ENCODE assay signal across 9 mouse cellular contexts in genomic region chr10:69858897-69859605, GRCm38 (mm10).
DNase-seq lines count a peak whose midpoint lies in the region; ATAC-seq lines count a peak whose summit lies in the region.
"Had no signal": no experiment of that assay in that cellular context is flagged by ENCODE, and none has a peak within 500 bp of the region (broad histone marks: within the 10 kb centered on the region; RNA-seq: fewer than 3 reads in every experiment).

No protein-coding gene starts in this region.

- H3K4me2 ChIP-seq in forebrain, embryonic 14.5 days (ENCODE audit: low read length): peak overlapping the region; percentile 36
- H3K4me2 ChIP-seq in midbrain, embryonic 13.5 days (replicated peaks): peak overlapping the region; percentile 7; the same call in 1 of the 2 replicates

- no peak overlapping the region for H3K4me3 ChIP-seq in forebrain, embryonic 14.5 days (ENCODE audit: low read depth, low read length)
- no peak overlapping the region for H3K4me3 ChIP-seq in midbrain, embryonic 13.5 days (replicated peaks)
- no peak overlapping the region for H3K4me3 ChIP-seq in heart, embryonic 10.5 days

- H3K9ac ChIP-seq in forebrain, embryonic 14.5 days (ENCODE audit: low read length): no peak overlapping the region; the same call in 1 of the 2 replicates
- H3K9ac ChIP-seq in midbrain, embryonic 13.5 days (replicated peaks): no peak overlapping the region

- peak; percentile 39 for ATAC-seq in frontal cortex, adult (ENCODE audit: low TSS enrichment)
- peak; percentile 96 for ATAC-seq in forebrain, embryonic 14.5 days
- ATAC-seq in midbrain, embryonic 13.5 days: peak; percentile 84

- no peak for DNase-seq in frontal cortex, postnatal 25 days (ENCODE audit: low spot score in 2 of 2)
- peak; percentile 61 for DNase-seq in MN1 (ENCODE audit: low spot score)
- DNase-seq in forebrain, embryonic 14.5 days (ENCODE audit: low spot score): peak; percentile 94
- no peak for DNase-seq in spleen, postnatal 4 days (ENCODE audit: low spot score in 2 of 2)
- DNase-seq in kidney, postnatal 10 days: no peak
- no peak for DNase-seq in heart, embryonic 10.5 days (ENCODE audit: low spot score)

- peak overlapping the region; percentile 90 for H3K27ac ChIP-seq in forebrain, embryonic 14.5 days (ENCODE audit: low read depth, low read length)
- peak overlapping the region; percentile 83 for H3K27ac ChIP-seq in midbrain, embryonic 13.5 days
- H3K27ac ChIP-seq in heart, embryonic 10.5 days: no peak overlapping the region
- H3K27ac ChIP-seq: kidney, postnatal 0 days had no signal

- H3K4me1 ChIP-seq in forebrain, embryonic 14.5 days (ENCODE audit: control insufficient read depth, insufficient read depth, low read length): peaks cover 14% of the 10 kb centered on the region
- H3K4me1 ChIP-seq in midbrain, embryonic 13.5 days (replicated peaks): peaks cover 21% of the 10 kb centered on the region
- peaks cover 5% of the 10 kb centered on the region for H3K4me1 ChIP-seq in heart, embryonic 10.5 days

- WGBS in forebrain, embryonic 14.5 days: 3% methylated on average over 4 of the region's 4 CpGs
- whole genome bisulfite sequencing in midbrain, embryonic 13.5 days: 19% methylated on average over 4 of the region's 4 CpGs
- 58% methylated on average over 4 of the region's 4 CpGs for WGBS in heart, embryonic 10.5 days

- no peaks in the 10 kb centered on the region for H3K9me3 ChIP-seq in forebrain, embryonic 14.5 days (replicated peaks; ENCODE audit: control insufficient read depth, low read length)
- no peaks in the 10 kb centered on the region for H3K9me3 ChIP-seq in midbrain, embryonic 13.5 days
- H3K9me3 ChIP-seq in heart, embryonic 10.5 days: no peaks in the 10 kb centered on the region

- H3K27me3 ChIP-seq in forebrain, embryonic 14.5 days (replicated peaks; ENCODE audit: control insufficient read depth, insufficient read depth, low read length): no peaks in the 10 kb centered on the region
- no peaks in the 10 kb centered on the region for H3K27me3 ChIP-seq in midbrain, embryonic 13.5 days
- no peaks in the 10 kb centered on the region for H3K27me3 ChIP-seq in heart, embryonic 10.5 days (ENCODE audit: insufficient read depth, poor library complexity, severe bottlenecking)

- no peaks in the 10 kb centered on the region for H3K36me3 ChIP-seq in forebrain, embryonic 14.5 days (ENCODE audit: control insufficient read depth, insufficient read depth, low read length)
- peaks cover 20% of the 10 kb centered on the region for H3K36me3 ChIP-seq in midbrain, embryonic 13.5 days
- peaks cover 30% of the 10 kb centered on the region; the same call in 1 of the 2 replicates for H3K36me3 ChIP-seq in heart, embryonic 10.5 days

Comparison
In these comparisons a context has a peak if more than half of its experiments do, and no peak if none do; other contexts are left out.
1. ATAC-seq: peak in every context shown above with its lines; median percentile 96 in forebrain, embryonic 14.5 days; 84 in midbrain, embryonic 13.5 days; 39 in frontal cortex, adult.
2. DNase-seq: peak in MN1 (single experiment) and forebrain, embryonic 14.5 days (single experiment); none in frontal cortex, postnatal 25 days (0 of 2), spleen, postnatal 4 days (0 of 2), kidney, postnatal 10 days (single experiment) and heart, embryonic 10.5 days (single experiment).